Mouse (Mus musculus) liver, embryonic 14.5 days (tissue): Measurements from ENCODE around the gene Stk17b.
"Not testable (repeated sequence)": the region's sequence is repeated elsewhere in the genome, so short reads cannot be mapped to it uniquely, and the experiment has no call there.

ENCODE experiments used
- CTCF ChIP-seq: IDR thresholded peaks from 2 replicates; pipeline ENCODE4 v1.5.1; 2016; ENCODE audit warnings: antibody characterized with exemption, low read depth, control low read depth
- EP300 ChIP-seq: IDR thresholded peaks from 2 replicates; pipeline ENCODE4 v1.6.1; 2016; ENCODE audit warnings: antibody characterized with exemption, low read depth

- not testable (repeated sequence) for TF ChIP-seq CTCF, EP300
Measured at GRCm38 (mm10) chr1:53713383-53713782, 71.6 kb downstream of the Stk17b start.
